Mouse (Mus musculus): ENCODE measurements around the gene Ctnna2.
A peak's percentile ranks its signal among the peaks of the same experiment; 100 is the strongest.

The Ctnna2 gene

DNA sequence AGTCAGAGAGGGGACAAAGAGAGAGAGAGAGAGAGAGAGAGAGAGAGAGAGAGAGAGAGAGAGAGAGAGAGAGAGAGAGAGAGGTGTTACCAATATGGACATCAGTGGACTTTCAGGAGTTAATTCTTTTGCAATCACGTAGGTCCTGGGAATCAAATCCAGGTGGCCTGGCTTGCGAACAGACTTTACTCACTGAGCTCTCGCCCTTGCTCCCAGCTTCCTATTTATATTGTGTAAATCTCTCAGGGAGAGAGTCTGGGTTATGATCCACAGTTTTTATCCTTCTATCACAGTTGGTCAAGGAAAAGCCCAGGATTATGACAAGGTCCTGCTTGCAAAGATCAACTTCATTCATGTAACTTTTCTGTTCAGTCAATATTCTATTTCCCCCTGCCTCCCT, 714.3 kb downstream of the Ctnna2 start:
- DNase-seq (ENCODE audit: low spot score in 2 of 2): no peak

DNA sequence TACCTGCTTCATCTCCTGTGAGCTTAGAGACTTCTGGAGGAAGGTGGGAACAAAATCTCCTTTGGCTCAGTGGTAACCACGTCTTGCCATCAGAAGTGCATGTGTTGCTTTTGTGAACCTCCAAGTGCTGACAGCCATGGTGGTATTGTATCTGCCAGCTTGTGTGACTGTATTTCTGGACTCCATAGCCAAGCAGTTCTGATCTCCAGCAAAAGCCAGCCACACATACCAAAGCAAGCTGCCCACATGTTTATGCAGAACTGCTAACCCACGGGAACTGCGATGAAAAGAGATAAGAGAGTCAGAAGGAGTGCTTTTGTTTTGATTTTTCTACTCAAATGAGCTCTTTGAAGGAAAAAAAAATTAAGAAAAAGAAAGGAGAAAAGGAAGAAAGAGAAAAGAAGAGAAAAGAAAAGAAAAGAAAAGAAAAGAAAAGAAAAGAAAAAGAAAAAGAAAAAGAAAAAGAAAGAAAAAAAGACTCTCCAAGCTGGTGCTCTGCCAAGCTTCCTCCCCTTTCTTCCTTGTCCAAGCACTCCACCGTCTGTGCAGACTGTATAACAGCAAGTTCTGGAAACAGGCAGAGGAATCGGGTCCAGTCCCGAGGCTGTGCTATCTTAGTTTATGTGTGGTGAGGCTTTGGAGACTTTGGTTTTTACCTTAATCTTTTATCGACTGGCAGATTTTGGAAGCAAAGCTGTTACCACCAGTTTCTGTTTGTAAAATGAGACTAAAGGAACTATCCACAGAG, 722.0 kb downstream of the Ctnna2 start:
- DNase-seq (ENCODE audit: low spot score in 2 of 2): peak in 1 of 2 experiments; percentile 49

DNA sequence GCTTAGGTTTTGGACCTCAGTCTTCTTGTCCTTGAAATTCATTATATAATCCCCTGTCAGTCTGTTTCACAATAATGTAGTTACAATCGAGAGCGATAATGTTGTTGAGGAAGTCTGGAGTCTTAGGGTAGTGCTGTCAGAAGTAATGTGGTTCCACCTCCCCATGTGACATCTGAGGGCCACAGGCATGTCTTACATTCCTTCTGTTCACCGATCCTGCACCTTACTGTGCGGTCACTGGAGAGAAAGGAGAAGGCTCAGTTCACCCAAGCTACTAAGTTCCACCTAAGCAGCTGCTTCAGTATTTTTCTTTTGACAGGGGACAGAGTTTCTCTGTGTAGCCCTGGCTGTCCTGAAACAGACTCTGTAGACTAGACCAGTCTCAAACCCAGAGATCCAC, 723.2 kb downstream of the Ctnna2 start:
- no peak for DNase-seq (ENCODE audit: low spot score in 2 of 2)

DNA sequence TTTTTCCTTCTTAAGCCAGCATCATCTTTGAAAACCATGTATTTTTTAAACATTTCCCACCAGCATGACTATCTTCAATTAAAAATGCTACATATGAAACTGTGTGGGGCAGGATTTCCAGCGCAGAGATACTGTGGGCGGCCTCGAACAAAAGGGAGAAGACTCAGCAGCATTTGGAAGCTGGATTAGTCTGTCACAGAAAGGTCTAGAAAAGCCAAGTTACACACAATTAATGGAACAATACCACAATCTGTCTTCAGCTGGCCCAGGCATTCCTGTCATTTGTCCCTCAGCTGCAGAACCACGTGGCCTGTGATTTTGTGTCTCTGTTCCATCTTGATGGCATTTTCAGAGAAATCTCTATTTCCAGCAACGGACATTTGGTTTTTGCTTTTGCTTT, 726.0 kb downstream of the Ctnna2 start:
- DNase-seq (ENCODE audit: low spot score in 2 of 2): peak in 1 of 2 experiments; percentile 41

DNA sequence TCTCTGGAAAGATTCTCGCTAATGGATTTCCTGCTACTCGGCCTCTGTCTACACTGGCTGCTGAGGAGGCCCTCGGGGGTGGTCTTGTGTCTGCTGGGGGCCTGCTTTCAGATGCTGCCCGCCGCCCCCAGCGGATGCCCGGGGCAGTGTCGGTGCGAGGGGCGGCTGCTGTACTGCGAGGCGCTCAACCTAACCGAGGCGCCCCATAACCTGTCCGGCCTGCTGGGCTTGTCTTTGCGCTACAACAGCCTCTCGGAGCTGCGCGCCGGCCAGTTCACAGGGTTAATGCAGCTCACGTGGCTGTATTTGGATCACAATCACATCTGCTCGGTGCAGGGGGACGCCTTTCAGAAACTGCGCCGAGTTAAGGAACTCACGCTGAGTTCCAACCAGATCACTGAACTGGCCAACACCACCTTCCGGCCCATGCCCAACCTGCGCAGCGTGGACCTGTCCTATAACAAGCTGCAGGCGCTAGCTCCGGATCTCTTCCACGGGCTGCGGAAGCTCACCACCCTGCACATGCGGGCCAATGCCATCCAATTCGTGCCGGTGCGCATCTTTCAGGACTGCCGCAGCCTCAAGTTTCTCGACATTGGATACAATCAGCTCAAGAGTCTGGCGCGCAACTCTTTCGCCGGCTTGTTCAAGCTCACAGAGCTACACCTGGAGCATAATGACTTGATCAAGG, 735.8 kb downstream of the Ctnna2 start:
- peak in 1 of 2 experiments; percentile 47 for DNase-seq (ENCODE audit: low spot score in 2 of 2)

DNA sequence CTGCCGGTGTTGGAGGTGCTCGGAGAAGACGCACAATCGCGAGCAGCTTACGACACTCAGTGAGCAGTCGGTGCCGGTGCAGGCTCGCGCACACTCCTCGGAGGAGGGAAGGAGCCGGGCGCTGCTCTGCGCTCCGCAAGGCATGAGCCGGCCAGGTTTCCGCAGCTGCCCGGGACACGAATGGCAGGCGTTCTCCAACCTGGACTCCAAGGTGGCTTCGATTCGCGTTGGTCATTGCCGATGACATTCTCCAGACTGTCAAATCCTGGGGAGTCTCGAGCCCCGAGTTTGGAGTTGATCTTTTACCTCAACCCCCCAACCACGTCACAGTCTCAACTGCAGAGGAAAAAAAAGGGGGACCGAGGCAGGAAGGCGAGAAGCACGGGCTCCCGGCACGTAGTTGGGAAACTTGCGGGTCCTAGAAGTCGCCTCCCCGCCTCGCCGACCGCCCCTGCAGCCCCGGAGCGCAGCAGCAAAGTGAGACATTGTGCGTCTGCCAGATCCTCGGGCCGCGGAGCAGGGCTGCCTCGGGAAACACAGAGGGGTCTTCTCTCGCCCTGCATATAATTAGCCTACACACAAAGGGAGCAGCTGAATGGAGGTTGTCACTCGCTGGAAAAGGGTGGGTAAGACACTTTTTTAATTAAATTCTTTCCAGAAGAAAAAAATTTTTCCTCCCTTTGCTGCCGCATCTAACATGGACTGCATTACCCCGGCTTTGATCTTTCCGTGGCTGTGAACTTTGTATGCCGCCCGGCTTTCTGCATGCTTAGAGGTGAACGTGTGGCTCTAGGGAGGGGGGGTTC, 736.7 kb downstream of the Ctnna2 start, which contains the start of gene Lrrtm1:
Gene Lrrtm1 (plus strand): TSS at position 89 of the 806 bp plus-strand sequence.
- peak in 1 of 2 experiments; percentile 85 for DNase-seq (ENCODE audit: low spot score in 2 of 2)

DNA sequence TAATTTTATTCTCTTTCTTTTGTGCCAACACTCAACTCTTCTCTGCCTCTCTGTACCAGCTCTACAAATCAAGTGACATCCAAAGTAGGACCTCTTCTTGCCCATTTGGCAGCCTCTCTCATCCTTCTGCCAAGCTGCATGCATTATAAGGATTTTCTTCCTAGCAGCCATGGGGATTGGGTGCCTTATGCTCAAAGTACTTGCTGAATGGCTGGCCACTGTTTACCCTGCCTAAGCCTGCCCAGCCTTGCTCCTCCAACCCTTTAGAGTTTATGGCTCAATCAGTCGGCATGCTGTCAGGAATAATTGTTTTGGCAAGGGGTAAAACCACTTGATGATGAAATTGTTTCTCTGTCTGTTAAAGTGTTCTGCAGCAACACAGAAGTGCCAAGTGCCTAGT, 739.1 kb downstream of the Ctnna2 start:
- no peak for DNase-seq (ENCODE audit: low spot score in 2 of 2)

DNA sequence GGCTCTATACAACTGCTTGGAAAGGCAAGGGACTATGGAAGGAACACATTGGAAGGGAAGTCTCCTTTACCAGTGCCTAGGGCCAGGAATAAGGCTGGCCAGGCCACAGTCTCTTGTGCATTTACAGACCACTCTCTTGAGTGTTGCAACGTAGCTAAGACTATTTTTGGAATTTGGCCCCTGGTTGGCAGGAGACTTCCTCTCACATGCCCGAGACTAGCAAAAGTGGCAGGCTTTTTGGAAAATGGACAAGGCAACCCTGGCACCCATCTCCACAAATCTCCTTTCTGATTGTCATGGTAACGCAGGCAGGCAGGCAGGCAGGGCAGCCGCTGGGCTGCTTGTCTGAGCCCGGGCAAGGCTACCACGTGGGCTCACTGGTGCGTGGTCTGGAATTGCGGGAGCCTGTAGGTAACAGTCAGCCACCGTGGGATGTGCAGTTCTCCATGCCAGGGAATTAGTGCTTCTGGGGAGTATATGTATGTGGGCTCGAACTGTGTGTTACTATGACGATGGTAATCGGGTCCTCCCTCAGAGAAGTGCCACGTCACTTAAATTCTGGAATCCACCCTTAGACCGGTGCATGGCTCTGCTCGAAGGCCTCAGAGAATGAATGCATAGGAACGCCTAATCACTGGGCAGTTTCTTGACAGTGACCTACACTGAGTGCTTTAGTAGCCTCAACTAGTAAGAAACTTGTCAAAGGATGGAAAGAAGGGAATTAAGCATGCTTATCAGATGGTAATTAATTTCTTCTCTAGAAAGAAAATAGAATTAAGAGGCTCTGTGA, 756.5 kb downstream of the Ctnna2 start:
- peak in 1 of 2 experiments; percentile 77 for DNase-seq (ENCODE audit: low spot score in 2 of 2)

DNA sequence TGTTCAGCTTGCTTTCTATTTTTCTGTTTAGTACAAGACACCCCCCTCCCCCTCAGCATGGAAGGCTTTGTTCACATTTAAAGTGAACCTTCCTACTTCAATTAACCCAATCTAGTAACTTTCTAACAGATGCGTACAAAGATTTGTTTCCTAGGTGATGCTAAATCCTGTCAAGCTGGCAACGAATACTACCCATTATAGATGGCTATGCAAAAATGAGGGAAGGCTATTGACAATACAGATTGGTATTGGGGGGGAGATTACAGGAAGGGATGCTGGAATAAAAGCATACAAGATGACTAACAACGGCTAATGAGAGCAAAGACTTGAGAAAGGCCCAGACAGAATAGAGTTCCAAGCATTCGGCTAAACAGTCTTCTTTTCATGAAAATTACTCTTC, 758.7 kb downstream of the Ctnna2 start:
- no peak for DNase-seq (ENCODE audit: low spot score in 2 of 2)

DNA sequence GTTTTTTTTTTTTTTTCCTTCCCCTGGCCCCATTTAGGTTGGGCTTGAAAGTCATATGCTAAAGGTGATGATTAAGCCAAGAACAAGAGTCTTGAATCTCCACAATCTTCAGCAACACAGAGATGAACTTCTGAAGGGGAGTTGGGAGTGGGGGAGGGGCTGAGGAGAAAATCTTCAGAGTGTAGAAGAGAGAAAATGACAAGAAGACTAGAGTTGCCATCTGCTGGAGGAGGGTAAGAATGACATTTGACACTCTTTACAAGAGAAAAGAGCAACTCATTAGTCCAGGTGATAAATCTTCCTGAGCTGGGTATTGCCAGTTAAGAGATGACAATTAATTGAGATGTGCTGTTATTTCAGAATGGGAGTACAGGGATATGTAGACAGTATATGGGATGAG, 760.6 kb downstream of the Ctnna2 start:
- no peak for DNase-seq (ENCODE audit: low spot score in 2 of 2)

DNA sequence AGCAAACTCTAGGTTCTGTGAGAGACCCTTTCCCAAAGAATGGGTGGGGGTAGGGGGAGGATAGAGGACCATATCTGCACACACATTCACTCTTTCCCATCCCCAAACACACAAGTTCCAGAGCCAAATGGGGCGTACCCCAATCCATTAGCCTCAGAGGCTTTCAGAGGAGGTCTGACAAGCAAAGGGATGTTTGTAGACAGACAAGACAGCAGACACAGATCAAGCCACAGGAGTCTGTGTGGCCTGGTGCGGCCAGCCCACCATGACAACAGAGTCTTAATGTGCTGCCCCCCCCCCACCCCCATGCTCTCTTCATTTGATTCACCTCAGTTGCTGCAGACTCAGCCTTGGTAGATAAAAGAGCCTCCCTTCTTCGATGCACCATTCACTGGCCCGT, 764.2 kb downstream of the Ctnna2 start:
- no peak for DNase-seq (ENCODE audit: low spot score in 2 of 2)

DNA sequence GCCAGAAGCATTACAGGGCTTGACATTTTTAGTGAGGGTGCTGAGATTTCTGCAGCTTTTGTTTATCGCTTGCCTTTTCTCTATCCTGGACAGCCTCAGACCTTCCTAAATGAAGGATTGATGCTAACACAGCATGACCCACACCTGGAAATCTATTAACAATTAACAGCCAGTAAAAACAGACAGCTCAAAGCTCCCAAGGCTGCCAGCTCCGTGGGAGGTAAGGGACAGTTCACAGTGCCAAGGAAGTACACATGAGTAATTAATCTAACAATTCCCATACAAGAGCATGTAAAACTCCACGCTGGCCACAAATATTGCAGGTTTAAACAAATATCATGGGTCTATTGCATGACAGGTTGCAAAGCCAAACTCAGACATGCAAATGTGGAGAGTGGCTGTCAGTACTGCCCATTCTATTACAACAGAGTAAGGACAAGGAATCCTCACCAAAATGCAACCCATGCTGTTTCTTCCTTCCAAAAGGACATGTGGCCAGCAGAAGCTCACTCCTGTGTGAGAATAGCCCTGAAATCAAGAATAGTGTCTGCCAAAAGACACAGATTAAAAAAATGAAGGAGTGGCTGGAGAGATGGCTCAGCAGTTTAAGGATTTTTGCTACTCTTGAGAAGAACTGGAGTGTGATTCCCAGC, 765.6 kb downstream of the Ctnna2 start:
- no peak for DNase-seq (ENCODE audit: low spot score in 2 of 2)

DNA sequence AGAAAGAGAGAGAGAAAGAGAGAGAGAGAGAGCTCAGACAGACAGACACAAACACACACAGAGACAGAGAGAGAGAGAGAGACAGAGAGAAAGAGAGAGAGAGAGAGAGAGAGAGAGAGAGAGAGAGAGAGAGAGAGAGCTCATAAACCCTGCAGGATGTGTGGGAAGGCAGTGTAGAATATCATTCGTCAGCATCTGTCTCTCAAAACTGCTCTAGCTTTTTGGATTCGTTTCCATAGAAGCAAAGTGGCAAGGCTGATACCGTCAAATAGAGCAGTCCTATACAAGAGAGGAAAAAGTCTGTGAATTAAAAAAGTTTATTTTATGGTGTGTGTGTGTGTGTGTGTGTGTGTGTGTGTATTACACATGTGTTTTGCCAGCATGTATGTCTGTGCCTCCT, 769.6 kb downstream of the Ctnna2 start:
- no peak for DNase-seq (ENCODE audit: low spot score in 2 of 2)

DNA sequence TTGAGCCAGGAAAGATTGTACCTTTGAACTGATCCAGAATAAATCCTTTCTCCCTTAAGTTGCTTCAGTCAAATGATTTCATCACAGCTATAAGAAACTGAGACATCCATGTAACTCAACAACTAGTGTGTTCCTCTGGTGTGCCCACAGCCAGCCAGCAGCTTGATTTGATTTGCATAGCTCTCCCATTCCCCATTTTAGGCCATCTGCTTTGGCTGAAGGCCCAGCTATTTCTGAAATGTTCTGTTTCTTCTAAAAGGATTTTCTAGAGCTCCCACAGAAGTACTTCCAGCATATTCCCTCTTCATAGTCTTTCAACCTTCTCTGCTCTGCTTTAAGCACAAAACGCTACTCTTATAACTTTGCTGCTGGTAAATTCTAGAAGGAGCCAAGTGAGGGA, 770.3 kb downstream of the Ctnna2 start:
- peak in 1 of 2 experiments; percentile 48 for DNase-seq (ENCODE audit: low spot score in 2 of 2)

DNA sequence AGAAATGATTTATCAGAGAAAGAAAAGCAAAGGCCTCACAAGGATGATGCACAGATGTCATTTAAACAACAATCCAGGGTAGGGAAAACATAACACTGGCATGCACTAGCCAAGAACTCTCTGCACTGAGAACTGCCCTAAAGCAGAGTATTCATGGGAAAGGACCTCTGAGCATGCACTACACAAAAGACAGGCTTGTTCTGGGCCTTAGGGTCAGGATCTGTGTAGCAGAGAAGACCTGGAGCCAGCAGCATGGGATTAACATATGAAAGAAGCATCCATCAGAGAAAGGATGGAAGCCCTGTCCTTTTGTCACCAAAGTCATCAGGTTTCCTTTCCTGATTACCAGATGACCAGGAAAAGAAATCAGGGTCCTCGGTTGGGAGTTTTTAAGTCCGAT, 780.1 kb downstream of the Ctnna2 start:
- DNase-seq (ENCODE audit: low spot score in 2 of 2): no peak

DNA sequence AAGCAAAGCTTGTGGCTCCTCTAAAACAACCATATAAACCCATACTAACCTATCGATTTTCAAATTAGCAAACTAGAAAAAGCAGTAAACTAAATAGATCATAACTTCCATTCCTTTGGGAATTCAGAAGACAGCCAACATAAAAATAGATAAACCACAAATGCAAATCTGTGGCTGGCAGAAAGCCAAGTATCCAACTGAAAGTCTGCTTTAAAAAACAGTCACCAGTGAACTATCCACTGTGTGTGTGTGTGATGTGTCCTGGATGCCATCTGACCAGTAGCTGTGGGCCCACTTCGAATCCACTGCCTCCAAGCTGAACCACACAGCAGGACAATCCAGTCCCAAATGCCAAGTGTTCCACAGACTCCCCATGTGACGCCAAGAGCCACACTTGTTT, 782.8 kb downstream of the Ctnna2 start:
- no peak for DNase-seq (ENCODE audit: low spot score in 2 of 2)

DNA sequence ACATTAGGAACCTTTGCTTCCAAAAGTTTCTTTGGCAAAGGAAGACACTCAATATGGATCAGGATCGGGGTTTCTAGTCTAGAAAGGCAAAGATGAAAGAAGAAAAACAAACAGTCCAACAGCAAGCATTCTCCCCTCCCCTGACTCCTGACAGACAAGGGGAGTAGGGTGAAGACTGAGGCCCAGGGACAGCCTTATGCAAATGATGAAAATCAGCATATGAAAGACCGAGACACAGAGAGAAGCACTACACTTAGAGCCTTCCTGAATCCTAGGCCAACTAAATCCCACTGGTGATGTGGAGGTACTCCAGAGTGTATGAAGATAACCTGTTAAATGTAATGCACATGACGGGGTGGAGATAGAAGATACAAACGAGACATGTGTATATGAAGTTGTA, 787.9 kb downstream of the Ctnna2 start:
- no peak for DNase-seq (ENCODE audit: low spot score in 2 of 2)

DNA sequence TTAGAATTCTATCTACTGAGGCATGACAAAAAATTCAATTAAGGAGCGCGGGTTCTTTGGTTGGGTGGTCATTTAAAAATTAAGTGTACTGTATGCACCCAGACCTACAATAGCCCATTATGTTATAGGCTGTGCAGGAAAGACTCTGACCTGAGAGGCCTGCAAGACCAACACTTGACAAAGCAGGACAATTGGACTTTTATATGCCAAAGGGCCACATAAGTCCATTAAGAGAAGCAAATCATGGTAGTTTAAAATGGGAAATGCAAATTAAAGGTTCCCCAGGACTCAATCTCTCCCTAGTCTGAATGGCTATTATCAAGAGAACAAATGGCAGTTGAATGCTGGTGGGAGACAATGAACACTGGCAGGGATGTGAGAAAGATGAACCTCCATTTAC, 790.9 kb downstream of the Ctnna2 start:
- no peak for DNase-seq (ENCODE audit: low spot score in 2 of 2)

DNA sequence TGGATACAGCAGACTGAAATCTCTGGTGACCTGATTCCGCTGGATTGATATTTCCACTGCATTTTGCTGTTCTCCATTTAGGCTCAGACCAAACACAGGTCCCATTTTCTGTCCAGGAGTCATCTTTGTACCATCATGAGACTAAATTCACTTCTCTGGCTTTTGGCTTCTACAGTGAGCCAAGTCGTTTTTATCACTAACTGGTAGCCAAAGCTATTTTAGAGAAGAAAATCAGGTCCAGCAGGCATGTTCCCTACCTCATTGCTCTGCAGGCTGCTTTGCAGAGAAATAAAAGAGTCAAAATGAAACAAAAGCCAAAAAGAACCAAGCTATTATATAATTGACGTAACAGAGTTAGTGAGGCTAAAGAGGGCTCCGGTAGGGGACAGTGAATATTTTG, 793.7 kb downstream of the Ctnna2 start:
- DNase-seq (ENCODE audit: low spot score in 2 of 2): no peak

DNA sequence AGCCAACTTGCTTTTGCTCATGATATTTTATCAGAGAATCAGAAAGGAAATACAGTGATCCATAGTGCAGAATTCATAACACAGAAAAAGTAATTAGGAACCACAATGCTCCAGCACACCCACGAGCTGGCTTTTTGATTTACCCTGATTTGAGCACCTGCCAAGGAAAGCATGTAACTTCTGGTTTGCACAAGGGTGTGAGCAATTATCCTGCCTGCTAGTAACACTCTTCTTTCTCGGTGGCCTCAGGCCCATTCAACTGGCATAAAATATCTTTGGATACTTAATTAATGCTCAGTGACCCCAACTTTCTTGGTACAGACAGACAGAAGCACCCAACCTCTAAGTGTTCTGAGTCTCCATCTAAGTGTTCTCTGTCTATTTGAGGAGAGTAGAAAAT, 794.6 kb downstream of the Ctnna2 start:
- DNase-seq (ENCODE audit: low spot score in 2 of 2): no peak

DNA sequence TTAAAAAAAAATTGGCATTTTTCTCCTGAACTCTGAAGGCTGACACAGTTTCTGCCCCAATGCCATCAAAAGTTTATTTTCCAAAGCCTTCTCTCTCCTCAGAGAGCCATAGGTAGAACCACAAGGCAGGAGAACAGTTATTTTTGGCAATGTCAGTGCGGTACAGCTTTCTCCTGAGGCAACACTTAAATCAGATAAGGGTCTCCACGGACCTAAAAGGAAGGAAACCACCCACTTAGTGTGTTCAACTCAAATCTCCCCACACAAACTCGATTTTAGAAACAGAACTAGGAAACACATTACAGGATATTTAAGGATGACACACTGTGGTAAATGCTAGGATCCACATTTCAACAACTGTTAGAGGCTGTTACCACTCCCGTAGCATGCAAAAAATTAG, 803.7 kb downstream of the Ctnna2 start:
- DNase-seq (ENCODE audit: low spot score in 2 of 2): no peak

Data from left cerebral cortex, adult 9 months (tissue).